Mouse (Mus musculus) heart, postnatal 0 days (tissue): ENCODE data around the gene Spag4. TPM values are rescaled to one million over a fixed set of nuclear protein-coding genes. Genes with fewer than 3 reads are reported as not detected.

ENCODE experiments used
- ATAC-seq: fragments of 200-750 bp; cut with Nextera tagmentation; 2 replicates; pipeline ENCODE4 v1.8.0; 2017; ENCODE audit warnings: low read depth, moderate number of reproducible peaks, moderate library complexity; ENCODE audit not compliant: insufficient read depth
- DNase-seq: peaks from one replicate; pipeline ENCODE4 v3.0.0-alpha.2; 2016; ENCODE audit warnings: low spot score
- H3K27ac ChIP-seq: fragments of 300-500 bp; sonication (generic); 2 replicates; pipeline ENCODE4 v1.5.1; 2014; ENCODE audit warnings: low read depth, mild to moderate bottlenecking
- H3K27me3 ChIP-seq: fragments of 300-500 bp; sonication (generic); 2 replicates; pipeline ENCODE4 v1.6.1; 2014; ENCODE audit warnings: low read length, mixed read lengths; ENCODE audit not compliant: control insufficient read depth, insufficient read depth
- H3K36me3 ChIP-seq: fragments of 300-500 bp; sonication (generic); replicated peaks from 2 replicates; pipeline ENCODE4 v1.6.1; 2014; ENCODE audit warnings: low read length, mixed read lengths; ENCODE audit not compliant: control insufficient read depth, insufficient read depth
- H3K4me1 ChIP-seq: fragments of 300-500 bp; sonication (generic); 2 replicates; pipeline ENCODE4 v1.6.1; 2014; ENCODE audit warnings: antibody characterized with exemption; ENCODE audit not compliant: control insufficient read depth, insufficient read depth
- H3K4me2 ChIP-seq: fragments of 300-500 bp; sonication (generic); 2 replicates; pipeline ENCODE4 v1.6.1; 2014; ENCODE audit warnings: low read depth, mild to moderate bottlenecking, low read length, moderate library complexity
- H3K4me3 ChIP-seq: fragments of 300-500 bp; sonication (generic); 2 replicates; pipeline ENCODE4 v1.5.1; 2014; ENCODE audit warnings: low read depth, low read length
- H3K9ac ChIP-seq: fragments of 300-500 bp; sonication (generic); replicated peaks from 2 replicates; pipeline ENCODE4 v1.6.1; 2014; ENCODE audit warnings: low read depth, low read length, mixed read lengths
- H3K9me3 ChIP-seq: fragments of 300-500 bp; sonication (generic); replicated peaks from 2 replicates; pipeline ENCODE4 v1.6.1; 2016; ENCODE audit warnings: low read length; ENCODE audit not compliant: control insufficient read depth
- CTCF ChIP-seq: IDR thresholded peaks from 2 replicates; pipeline ENCODE4 v1.5.1; 2016; ENCODE audit warnings: antibody characterized with exemption, control low read depth, low read depth
- EP300 ChIP-seq: IDR thresholded peaks from 2 replicates; pipeline ENCODE4 v1.6.1; 2016; ENCODE audit warnings: antibody characterized with exemption, low read depth
- WGBS: fragments of 180-500 bp; shearing (Covaris S2); extraction: QIAGEN DNeasy Blood & Tissue Kit; methylation state at CpG from one replicate; pipeline ENCODE4 v1.1.7; 2014; 5-methylcytosine and 5-hydroxymethylcytosine counted together
- polyA plus RNA-seq: library from polyadenylated mRNA; unstranded; fragments of >200 nt; fragmentation: Nextera tagmentation; extraction: Ambion mirVana; gene quantifications from 2 replicates; pipeline ENCODE4 v1.2.1, GENCODE M21; 2015
- total RNA-seq: library from RNA; depleted of rRNA; stranded (reverse); fragments of >200 nt; gene quantifications from 2 replicates; pipeline ENCODE4 v1.2.3, GENCODE M21; 2014; ENCODE audit warnings: low replicate concordance

The Spag4 gene
- total and polyA plus RNA-seq, 2 experiments from 2014 or later = 1.2 to 2.1 TPM

DNA sequence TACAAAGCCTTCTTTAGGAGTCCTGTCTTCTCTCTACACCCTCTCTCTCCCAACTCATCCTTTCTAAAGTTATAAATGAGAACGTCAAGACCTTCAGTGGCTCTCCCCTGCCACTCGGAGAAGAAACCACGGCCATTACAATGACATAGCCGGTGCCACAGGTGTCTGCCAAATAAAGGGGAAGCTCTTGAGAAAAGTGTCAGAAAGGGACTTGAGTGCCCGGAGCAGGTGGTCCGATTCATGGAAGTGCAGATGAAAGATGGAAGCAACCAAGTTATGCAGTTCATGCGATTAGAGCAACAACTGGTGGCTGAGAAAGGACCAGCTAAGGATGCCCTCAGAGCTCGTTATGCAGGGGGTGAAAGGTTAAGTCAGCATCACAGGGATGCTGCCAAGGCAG, 22.1 kb upstream of the Spag4 start:
- H3K9ac ChIP-seq = no peak overlapping the region
- WGBS = 79% methylated on average over 8 of the region's 8 CpGs
- H3K4me2 ChIP-seq = no peak overlapping the region
- no peaks in the 10 kb centered on the region for H3K9me3 ChIP-seq
- no peak overlapping the region for H3K27ac ChIP-seq
- peaks cover 10% of the 10 kb centered on the region; the same call in 1 of the 2 replicates for H3K27me3 ChIP-seq
- DNase-seq (no peak), ATAC-seq (no peak)
- no peak overlapping the region for H3K4me3 ChIP-seq
- TF ChIP-seq CTCF (no peak), EP300 (no peak)
- no peaks in the 10 kb centered on the region for H3K36me3 ChIP-seq
- H3K4me1 ChIP-seq = no peaks in the 10 kb centered on the region

DNA sequence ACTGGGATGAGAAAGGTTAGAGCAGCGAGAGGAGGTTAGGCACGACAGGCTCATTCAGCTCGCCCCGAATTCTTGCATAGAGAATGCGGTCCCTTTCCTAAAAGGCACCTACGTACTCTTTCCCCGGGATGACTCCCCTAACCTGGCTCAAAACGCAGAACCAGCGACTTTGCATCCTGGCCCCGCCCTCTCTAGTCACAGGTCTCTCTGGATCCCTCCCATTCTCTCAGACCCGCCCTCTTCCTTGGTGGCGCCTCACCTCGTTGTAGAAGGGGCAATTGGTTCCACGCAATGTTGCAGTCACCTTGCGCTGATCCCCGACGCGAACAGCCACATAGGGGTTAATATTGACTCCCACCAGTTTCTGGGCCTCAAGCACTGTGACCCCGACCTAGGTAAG, 17.0 kb upstream of the Spag4 start:
- H3K27ac ChIP-seq = no peak overlapping the region
- no peak overlapping the region for H3K4me2 ChIP-seq
- 9% methylated on average over 19 of the region's 19 CpGs for WGBS
- ATAC-seq = no peak
- no peaks in the 10 kb centered on the region for H3K36me3 ChIP-seq
- peaks cover 17% of the 10 kb centered on the region; the same call in 1 of the 2 replicates for H3K27me3 ChIP-seq
- no peak overlapping the region for H3K9ac ChIP-seq
- TF ChIP-seq CTCF (no peak), EP300 (no peak)
- no peak for DNase-seq
- no peak overlapping the region for H3K4me3 ChIP-seq
- H3K9me3 ChIP-seq = no peaks in the 10 kb centered on the region
- H3K4me1 ChIP-seq = no peaks in the 10 kb centered on the region

DNA sequence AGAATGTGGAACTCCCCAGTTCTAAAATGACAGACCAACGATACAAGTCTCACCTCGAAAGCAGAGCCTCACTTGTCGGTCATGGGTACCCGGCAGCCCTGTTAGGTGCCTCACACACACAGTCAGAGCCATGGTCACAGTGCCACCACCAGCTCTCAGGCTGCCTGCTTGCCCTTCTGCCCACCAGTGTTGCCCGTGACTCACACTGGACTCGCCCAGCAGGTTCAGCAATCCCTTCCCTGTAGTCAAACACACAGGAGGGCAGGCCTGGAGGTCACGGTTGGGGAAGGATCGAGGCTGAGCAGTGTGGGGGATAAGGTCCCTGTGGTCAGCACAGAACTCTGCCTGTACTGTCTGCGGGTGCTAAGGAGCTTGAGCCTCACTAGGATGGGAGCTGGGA, 12.2 kb upstream of the Spag4 start, which contains the start of gene Fer1l4:
Gene Fer1l4 (minus strand): TSS at position 132 of the 400 bp plus-strand sequence.
- ATAC-seq (no peak), DNase-seq (no peak)
- Histone ChIP-seq H3K27ac (no peak within 1 kb of the TSS), H3K9ac (no peak within 1 kb of the TSS), H3K4me1 (no peaks in the 10 kb centered on the region), H3K36me3 (no peaks in the 10 kb centered on the region), H3K4me3 (no peak within 1 kb of the TSS), H3K27me3 (peaks cover 8% of the 10 kb centered on the region; the same call in 1 of the 2 replicates), H3K9me3 (no peaks in the 10 kb centered on the region), H3K4me2 (no peak within 1 kb of the TSS)
- WGBS = 67% methylated on average over 9 of the region's 9 CpGs
- TF ChIP-seq EP300 = no peak
- no peak for TF ChIP-seq CTCF

DNA sequence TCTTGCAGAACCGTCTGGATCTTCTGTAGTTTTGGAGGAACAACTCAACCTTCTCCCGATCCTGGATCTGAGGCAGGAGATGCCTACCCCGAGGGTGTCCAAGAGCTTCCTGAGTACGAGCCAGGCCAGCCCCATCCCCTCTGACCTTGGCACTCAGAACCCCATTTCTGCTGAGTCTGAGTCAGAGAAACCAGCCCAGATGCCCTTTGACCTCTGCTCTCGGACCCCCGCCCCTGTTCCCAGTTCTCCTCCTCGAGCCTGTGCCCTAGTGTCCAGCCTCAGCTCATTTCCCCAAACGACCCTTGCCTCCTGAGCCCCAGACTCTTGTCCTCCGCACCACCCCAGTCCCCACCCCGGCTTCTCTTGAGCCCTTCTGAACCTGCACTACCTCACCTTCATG, 1.2 kb downstream of the Spag4 start:
- Histone ChIP-seq H3K27ac (no peak overlapping the region), H3K4me1 (peaks cover 6% of the 10 kb centered on the region; the same call in 1 of the 2 replicates), H3K9me3 (no peaks in the 10 kb centered on the region), H3K4me2 (peak overlapping the region; percentile 99), H3K4me3 (peak overlapping the region; percentile 78), H3K27me3 (no peaks in the 10 kb centered on the region), H3K9ac (peak overlapping the region; percentile 68; the same call in 1 of the 2 replicates), H3K36me3 (peaks cover 14% of the 10 kb centered on the region)
- no peak for ATAC-seq
- TF ChIP-seq CTCF (no peak), EP300 (no peak)
- DNase-seq = no peak
- WGBS = 46% methylated on average over 10 of the region's 10 CpGs

DNA sequence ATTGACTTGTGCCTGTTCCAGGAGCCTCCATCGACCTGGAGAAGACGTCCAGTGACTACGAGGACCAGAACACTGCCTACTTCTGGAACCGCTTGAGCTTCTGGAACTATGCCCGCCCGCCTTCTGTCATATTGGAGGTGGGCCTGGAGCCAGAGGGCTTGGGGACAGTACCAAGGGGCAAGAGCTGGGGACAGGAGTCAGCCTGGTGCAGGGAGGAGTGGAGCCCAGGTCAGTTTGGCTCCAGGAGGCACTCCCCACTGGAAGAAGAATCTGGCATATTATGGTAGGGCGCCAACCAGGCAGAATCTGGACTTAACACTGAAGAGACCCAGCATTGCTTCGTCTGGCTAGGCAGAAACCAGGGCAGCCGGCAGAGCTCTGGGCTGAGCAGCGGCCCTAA, 2.9 kb downstream of the Spag4 start:
- 80% methylated on average over 10 of the region's 10 CpGs for WGBS
- Histone ChIP-seq H3K9me3 (no peaks in the 10 kb centered on the region), H3K4me1 (peaks cover 6% of the 10 kb centered on the region; the same call in 1 of the 2 replicates), H3K27me3 (no peaks in the 10 kb centered on the region), H3K36me3 (peaks cover 30% of the 10 kb centered on the region), H3K4me2 (no peak overlapping the region), H3K9ac (no peak overlapping the region), H3K4me3 (no peak overlapping the region), H3K27ac (no peak overlapping the region)
- no peak for DNase-seq
- ATAC-seq = no peak
- TF ChIP-seq CTCF (no peak), EP300 (no peak)

DNA sequence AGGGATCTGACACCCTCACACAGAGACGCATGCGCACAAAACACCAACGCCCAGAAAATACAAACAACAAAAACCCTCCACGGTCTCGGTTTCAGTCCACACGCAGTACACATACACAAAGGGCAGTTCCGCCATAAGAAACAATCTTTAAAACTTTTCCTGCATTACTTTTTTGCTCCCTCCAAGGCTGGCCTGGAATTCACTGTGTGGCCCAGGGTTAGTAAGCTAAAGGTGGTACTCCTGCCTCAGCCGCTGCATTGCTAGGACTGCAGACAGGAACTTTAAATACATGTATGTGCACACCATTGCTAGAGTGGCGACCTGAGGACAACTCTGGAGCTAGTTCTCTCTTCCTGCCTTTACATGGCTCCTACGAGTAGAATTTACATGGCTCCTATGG, 6.3 kb downstream of the Spag4 start:
- no peaks in the 10 kb centered on the region for H3K9me3 ChIP-seq
- no peak for TF ChIP-seq EP300
- no peak overlapping the region for H3K4me2 ChIP-seq
- H3K4me1 ChIP-seq = no peaks in the 10 kb centered on the region
- no peak overlapping the region for H3K27ac ChIP-seq
- no peak overlapping the region for H3K9ac ChIP-seq
- ATAC-seq (no peak), DNase-seq (no peak)
- no peak overlapping the region for H3K4me3 ChIP-seq
- WGBS = 94% methylated on average over 10 of the region's 10 CpGs
- H3K27me3 ChIP-seq = no peaks in the 10 kb centered on the region
- peaks cover 64% of the 10 kb centered on the region for H3K36me3 ChIP-seq
